Mouse (Mus musculus) heart, postnatal 0 days (tissue): ENCODE results near the gene Slc31a2.

Experiments used
- CTCF ChIP-seq: IDR thresholded peaks from 2 replicates; pipeline ENCODE4 v1.5.1; 2016; ENCODE audit warnings: antibody characterized with exemption, control low read depth, low read depth
- EP300 ChIP-seq: IDR thresholded peaks from 2 replicates; pipeline ENCODE4 v1.6.1; 2016; ENCODE audit warnings: antibody characterized with exemption, low read depth

DNA sequence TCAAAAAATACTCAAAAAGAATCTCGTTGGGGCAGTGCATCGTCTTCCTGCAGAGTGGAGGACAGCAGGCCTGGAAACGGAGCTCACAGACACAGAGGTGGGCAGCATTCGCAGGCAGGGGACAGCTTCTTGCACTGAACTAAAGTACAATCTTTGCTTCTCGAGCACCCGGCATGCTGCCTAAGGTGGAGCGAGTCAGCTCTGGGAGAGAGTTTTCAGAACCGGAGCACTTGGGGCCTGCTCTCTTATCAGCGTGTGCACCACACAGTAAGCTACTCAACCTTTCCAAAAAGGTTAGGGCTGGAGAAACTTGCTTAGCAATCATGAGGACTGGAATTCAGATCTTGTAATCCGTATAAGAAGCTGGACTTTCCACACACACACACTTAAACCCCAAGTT is 14.3 kb downstream of the Slc31a2 start:
- no peak for TF ChIP-seq EP300
- no peak for TF ChIP-seq CTCF
